Mouse (Mus musculus): Measurements from ENCODE around the gene Fam129b. TPM values are rescaled to one million over a fixed set of nuclear protein-coding genes. Genes with fewer than 3 reads are reported as not detected.

The Fam129b gene
- not detected in 2 replicates for polyA plus RNA-seq (2012)

DNA sequence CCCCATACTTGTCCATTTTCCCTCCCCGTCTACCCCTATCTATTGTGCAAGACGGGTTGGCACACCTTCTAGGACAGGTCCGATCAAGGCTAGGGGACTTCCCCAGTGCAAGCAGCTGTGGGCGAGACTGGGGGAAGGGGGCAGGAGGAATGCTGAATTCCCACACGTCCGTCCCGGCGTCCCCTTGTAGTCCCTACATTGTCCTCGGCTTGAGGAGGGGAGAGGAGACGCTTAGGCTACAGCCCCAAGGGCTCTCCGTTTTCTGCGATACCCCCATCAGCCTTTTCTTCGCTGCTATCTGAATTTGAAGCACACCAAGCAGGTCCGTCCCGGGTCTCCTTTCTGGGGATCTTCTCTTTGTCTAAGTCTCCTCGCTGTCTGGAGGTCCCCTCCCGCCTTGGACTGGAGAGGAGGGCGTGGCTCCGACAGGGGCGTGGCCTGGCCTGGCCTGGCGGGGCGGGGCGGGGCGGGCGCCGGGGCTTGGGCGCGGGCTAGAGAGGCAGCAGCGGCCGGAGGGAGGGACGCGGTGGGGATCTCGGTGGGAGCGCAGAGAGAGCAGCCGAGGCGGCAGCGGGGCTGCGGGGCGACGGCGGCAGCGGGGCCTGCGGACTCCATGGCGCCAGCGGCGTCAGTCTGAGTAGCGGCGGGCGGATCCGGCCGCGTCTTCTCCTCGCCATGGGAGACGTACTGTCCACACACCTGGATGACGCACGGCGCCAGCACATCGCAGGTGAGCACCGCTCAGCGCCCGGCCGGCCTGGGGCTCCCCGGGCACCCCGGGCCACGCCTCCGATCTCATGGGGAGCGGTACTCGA is at the start of gene Fam129b:
Gene Fam129b, plus strand, starts transcription at position 440 of the 815 bp plus-strand sequence.
- no peak for TF ChIP-seq GATA1 (IDR thresholded peaks at IDR 0.05; ENCODE audit: low read length)

DNA sequence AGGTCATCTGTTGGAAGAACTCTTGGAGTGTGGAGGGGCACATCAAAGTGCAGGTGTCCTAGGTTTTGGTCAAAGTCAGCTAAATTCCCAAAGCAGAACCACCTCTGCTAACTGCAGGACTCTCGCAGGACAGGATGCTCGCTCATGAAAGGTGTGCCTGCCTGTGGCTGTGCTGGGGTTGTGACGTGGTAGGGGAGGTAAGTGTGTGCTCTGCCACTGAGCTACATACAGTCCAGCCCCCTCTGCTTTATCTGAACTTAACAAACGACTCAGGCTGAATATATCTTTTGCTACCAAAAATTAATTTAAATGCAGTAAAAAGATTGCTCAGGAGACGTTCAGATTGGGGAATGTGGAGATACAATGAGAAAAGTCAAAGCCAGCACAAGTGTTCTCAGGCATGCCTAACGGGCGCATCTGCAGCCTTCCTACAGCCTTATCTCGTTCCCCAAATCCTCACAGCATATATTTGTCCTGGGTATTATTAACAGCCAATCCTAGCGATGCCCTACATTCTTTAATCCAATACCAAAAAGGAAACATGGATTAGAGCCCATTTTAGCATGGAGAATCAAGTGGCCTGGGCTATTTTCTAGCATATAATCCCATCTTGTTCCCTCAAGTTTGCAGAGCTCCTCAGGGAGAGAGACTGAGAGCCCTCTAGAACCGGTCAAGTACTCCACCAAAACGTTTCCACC is 46.8 kb upstream of the Fam129b start:
- no peak for TF ChIP-seq GATA1 (IDR thresholded peaks at IDR 0.05; ENCODE audit: low read length)

DNA sequence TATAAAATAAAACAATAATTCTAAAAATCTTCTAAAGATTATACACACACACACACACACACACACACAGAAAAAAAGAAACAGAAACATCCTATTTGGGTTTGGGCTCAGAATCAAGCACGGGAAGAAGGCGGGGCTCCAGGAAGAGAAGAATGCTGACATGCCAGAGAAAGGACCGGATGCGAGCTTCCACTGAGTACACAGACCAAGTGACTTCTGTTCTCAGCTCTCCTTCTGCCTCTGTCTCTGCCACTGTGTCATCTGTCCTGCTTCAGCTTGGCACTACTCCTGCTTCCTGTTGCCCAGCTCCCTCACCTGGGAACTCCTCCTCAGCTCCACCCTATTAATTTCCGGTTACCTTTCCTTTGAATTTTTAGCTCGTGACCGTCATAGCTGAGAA is 41.4 kb upstream of the Fam129b start:
- no peak for TF ChIP-seq GATA1 (IDR thresholded peaks at IDR 0.05; ENCODE audit: low read length)

DNA sequence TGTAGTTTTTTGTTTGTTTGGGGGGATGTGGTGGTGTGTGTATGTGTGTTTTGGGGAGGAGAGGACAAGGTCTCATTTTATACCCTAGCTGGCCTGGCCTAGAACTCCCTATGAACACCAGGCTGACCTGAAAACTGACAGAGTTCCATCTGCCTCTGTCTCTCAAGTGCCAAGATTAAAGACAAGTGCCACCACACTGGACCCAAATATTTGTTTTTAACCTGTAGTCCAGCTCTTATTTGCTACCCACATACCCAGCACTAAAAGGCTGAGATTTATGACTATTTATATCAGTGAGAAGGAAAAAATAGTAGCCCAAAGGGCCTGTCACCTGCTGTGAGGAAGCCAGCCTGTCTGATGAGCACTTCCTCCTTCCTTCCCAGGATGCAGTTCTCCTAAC is 40.3 kb upstream of the Fam129b start:
- TF ChIP-seq GATA1 (IDR thresholded peaks at IDR 0.05; ENCODE audit: low read length): no peak

DNA sequence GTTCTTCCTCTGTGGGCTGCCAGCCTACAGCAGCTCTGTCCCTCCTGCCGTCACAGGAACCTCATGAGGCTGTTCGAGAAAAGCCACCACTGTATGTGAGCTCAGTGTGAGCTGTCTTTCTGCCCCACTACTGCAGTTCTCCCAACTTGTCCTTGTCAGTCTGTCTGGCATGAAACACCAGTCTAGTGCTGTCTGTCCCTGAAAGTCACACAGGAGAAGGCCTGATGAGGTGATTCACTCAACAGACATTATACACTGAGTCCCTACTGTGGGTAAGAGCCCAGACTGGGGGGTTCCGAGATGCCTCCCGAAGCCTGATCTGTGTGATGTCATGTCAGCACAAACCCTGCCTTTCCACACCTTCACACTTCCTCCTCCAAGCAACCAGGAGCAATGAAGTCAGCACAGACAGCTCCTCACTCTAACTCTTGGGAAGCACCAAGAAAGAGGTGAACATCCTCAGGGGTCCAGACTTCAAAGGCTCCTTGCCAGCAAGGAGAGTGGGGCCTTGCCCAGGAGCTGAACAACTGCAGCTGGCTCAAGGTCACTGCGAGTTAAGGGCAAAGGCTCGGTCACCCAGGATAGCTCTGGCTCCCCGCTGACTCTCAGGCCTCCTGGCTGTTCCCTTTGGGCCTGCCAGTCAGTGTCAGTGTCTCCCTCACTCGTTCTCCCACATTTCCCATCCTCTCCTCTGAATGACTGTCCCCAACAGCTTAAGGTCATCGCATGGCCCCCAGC is 37.6 kb upstream of the Fam129b start:
- TF ChIP-seq GATA1 (IDR thresholded peaks at IDR 0.05; ENCODE audit: low read length): no peak

DNA sequence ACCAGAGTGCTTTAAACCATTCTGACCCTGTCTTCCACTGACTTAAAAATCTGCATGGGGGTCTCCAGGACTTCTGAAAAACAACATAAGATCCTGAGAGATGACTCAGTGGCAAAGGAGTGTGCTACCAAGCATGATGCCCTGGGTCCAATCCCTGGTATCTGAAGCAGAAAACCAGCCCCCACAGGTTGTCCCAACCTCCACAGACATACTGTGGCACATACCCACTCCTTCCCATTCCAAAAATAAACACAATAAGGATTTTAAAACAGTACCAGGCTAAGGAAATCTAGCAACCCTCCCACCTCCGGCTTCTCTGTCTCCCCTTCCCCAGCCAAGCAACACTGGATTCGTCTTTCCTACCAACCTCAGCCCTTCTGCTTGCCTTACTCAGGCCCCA is 36.7 kb upstream of the Fam129b start:
- TF ChIP-seq GATA1 (IDR thresholded peaks at IDR 0.05; ENCODE audit: low read length): no peak

DNA sequence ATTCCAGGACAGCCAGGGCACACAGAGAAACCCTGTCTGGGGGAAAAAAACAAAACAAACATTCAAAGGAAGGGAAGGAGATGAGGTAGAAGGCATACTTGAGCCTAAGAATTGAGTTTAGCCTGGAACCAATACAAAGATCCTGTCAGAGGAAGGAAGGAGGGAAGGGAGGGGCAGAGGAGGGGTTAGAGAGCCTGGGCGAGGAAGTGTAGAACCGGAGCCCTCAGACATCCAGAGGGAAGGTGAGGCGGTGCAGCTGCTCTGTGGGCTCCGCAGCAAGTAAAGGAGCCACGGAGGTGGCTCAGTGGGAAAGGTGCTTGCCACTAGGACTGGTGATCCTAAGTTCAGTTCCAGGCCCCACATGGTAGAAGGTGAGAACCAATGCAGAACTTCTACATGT is 34.8 kb upstream of the Fam129b start:
- TF ChIP-seq GATA1 (IDR thresholded peaks at IDR 0.05; ENCODE audit: low read length): no peak

DNA sequence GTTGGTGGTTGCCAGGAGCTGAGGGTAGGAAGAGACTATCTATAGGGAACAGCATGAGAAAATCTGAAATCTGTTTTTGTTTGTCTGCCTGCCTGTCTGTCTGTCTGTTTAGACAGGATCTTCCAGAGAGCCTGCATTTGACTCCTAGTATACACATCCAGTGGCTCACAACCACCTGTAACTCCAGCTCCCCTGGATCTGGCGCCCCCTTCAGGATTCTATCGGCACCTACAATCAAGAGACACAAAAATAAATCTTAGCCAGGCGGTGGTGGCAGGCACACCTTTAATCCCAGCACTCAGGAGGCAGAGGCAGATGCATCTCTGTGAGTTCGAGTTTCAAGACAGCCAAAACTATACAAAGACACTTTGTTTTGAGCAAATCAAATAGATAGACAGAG is 33.4 kb upstream of the Fam129b start:
- TF ChIP-seq GATA1 (IDR thresholded peaks at IDR 0.05; ENCODE audit: low read length): no peak

DNA sequence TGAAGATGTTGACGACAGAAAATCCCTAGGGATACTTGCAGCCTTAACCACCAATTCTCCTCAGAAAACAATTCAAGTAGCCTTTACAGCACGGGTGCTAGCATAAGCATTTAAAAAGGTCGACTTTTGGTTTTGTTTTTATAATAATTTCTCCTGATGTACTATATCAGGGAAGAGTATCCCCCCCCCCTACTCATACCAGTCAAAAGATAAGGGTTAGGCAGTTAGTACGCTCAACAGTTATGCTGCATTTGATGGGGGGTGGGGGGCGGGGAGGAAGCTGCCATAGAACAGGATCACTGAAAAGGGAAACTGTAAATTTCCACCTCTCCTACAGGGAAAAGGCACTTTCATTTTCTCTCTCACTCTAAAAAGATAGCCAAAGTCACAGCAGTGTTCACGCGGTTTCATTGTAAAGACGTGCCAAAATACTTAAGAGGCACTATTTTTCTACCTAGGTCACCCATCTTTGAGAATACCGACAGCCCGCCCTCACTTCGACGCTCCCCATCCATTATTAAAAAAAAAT is 30.3 kb upstream of the Fam129b start:
- no peak for TF ChIP-seq GATA1 (IDR thresholded peaks at IDR 0.05; ENCODE audit: low read length)

DNA sequence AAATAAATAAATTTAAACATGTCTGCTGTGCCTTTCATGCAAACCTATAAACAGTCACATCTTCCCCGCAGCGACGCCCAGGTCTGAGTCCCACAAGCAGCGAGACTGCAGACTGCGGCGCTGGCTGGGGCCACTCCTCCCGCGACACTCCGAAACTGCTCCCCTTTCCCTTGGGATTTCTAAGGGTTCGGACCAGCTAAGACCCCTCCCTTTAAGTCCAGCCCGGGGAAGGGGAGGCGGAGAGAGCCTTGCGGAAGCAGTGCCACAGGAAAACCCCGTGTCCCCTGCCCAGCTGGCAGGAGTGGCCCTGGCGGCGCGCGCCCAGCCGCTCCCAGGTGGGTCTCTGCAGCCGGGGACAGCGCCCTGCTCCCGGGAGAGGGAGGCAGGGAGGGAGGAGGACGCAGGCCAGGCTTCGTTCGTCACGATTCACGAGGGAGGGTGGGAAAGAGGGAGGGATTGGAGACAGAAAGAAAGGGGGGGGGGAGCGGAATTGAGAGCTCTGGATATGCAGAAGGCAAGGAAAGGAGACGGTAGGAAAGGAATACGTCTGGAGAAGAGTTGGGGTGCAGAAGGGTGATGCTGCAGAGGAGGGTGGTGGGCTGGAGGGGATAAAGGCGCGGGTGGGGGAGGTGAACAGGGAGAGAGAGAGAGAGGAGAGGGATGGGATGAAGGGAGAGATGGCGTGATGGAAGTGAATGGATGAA is 29.7 kb upstream of the Fam129b start:
- no peak for TF ChIP-seq GATA1 (IDR thresholded peaks at IDR 0.05; ENCODE audit: low read length)

DNA sequence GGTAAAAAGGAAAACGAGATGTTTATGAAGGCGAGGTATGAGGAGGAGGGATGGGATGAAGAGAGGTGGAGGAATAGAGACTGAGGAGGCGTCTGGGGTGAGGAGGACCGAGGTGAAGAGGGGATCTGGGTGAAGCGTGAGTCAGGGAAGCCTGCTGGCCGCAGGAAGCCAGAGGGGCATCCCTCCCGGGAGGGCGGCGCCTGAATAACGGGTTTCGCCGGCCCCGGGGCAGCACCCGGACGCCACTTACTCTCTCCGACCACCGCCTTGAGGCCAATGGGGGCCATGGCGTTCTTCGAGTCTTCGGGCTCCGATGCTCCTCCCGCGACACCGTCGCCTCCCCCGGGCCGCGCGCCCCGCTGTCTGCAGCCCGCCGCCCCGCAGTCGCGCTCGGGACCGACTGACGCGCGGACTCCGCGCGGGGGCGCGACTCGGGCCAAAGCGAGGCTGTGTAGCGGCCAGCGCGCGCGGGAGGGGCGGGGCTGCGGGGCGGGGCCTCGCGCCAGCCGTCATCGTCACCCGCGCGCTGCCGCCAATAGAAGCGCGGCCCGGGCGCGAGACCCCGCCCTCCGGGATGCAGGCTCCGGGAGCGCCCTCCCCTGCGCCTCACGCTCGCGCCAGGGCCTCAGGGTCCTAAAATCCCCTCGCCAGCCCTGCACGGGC is 29.0 kb upstream of the Fam129b start, which contains the start of gene Stxbp1:
Gene Stxbp1, minus strand, starts transcription at position 441 of the 663 bp plus-strand sequence.
- TF ChIP-seq GATA1 (IDR thresholded peaks at IDR 0.05; ENCODE audit: low read length): no peak

DNA sequence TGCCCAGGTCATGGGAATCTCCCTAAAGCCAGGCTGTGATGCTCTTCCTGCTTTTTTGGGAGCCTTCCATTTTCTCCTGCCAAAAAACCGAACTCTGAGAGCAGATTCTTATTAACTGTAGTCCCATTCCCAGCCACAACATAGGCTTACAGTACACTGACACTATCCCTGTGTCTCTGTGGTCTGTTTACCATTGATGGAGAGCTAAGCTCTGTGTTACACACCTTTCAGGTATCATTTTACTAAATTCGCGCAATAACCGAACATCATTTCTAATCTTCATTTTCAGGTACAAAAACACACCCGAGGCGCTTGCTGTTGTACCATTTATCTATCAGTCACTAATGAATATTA is 28.5 kb upstream of the Fam129b start:
- no peak for TF ChIP-seq GATA1 (IDR thresholded peaks at IDR 0.05; ENCODE audit: low read length)

DNA sequence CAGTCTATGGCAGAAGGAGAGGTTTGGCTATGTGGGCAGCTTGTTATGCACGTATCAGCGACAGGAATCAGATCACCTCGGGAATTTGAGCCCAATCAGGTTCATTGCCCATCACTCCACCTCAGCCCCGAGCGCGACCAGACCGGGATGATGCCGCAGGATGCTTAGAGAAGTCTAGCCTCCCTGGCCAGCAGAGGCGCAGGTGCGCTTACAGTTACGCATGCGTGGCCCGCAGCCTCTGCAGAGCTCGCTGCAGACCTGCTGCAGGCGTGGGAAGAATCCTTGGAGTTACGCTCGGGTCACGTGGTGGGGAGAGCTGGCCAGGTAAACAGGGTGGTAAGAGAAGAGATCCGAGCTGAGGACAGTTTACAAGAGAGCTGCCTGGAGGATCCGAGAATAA is 23.8 kb upstream of the Fam129b start:
- no peak for TF ChIP-seq GATA1 (IDR thresholded peaks at IDR 0.05; ENCODE audit: low read length)

DNA sequence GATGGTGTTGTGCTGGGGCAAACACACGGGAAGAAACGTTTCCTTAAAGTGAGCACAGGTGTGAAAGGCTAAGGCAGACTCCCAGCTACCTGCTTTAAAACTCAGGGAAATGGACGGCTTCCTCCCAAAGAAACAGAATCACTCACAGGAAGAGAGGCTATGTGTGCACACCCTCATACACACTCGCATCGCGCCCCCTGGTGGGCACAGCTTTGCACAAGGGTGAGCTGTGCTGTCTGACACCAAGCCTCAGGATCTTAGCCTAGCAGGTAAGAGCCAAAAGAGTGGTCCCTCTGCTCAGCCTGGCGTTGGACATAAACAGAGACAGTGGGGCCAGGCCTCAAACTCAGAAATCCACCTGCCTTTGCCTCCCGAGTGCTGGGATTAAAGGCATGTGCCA is 21.7 kb upstream of the Fam129b start:
- no peak for TF ChIP-seq GATA1 (IDR thresholded peaks at IDR 0.05; ENCODE audit: low read length)
